Mouse (Mus musculus): ENCODE measurements at regions not wholly inside any gene's neighbourhood (a gene's known extent, or its start where the extent isn't known, plus 50 kb on each side); places are given as distances from the start of the nearest gene placed in this dataset.

GRCm38 (mm10) chr13:70979344-70979743, 137.7 kb upstream of the Adamts16 start:
- Histone ChIP-seq H3K9ac (replicated peaks; ENCODE audit: low read depth, low read length) (no peak overlapping the region), H3K4me2 (ENCODE audit: low read depth, low read length) (no peak overlapping the region), H3K9me3 (replicated peaks; ENCODE audit: control insufficient read depth, low read length) (no peaks in the 10 kb centered on the region), H3K27ac (ENCODE audit: low read depth) (no peak overlapping the region), H3K27me3 (ENCODE audit: control insufficient read depth, insufficient read depth, low read length) (no peaks in the 10 kb centered on the region), H3K4me3 (ENCODE audit: low read depth, low read length) (no peak overlapping the region), H3K4me1 (ENCODE audit: control insufficient read depth, insufficient read depth) (no peaks in the 10 kb centered on the region), H3K36me3 (replicated peaks; ENCODE audit: control insufficient read depth, insufficient read depth, low read length) (no peaks in the 10 kb centered on the region)
- TF ChIP-seq CTCF (IDR thresholded peaks at IDR 0.05; ENCODE audit: low read depth) (no peak), EP300 (IDR thresholded peaks at IDR 0.05; ENCODE audit: low read depth) (no peak)
- WGBS, result 77% methylated on average over 1 of the region's 1 CpGs
- ATAC-seq (ENCODE audit: insufficient read depth, low read depth) (no peak), DNase-seq (ENCODE audit: low spot score) (no peak)

- Histone ChIP-seq H3K27ac (ENCODE audit: low read depth) (no peak overlapping the region), H3K4me1 (ENCODE audit: control insufficient read depth, insufficient read depth) (no peaks in the 10 kb centered on the region), H3K27me3 (ENCODE audit: control insufficient read depth, insufficient read depth, low read length) (no peaks in the 10 kb centered on the region), H3K4me3 (ENCODE audit: low read depth, low read length) (no peak overlapping the region), H3K36me3 (replicated peaks; ENCODE audit: control insufficient read depth, insufficient read depth, low read length) (no peaks in the 10 kb centered on the region), H3K9me3 (replicated peaks; ENCODE audit: control insufficient read depth, low read length) (no peaks in the 10 kb centered on the region), H3K9ac (replicated peaks; ENCODE audit: low read depth, low read length) (no peak overlapping the region), H3K4me2 (ENCODE audit: low read depth, low read length) (no peak overlapping the region)
- TF ChIP-seq CTCF (IDR thresholded peaks at IDR 0.05; ENCODE audit: low read depth) (no peak), EP300 (IDR thresholded peaks at IDR 0.05; ENCODE audit: low read depth) (no peak)
- WGBS, result 82% methylated on average over 5 of the region's 5 CpGs
- DNase-seq (ENCODE audit: low spot score) (no peak), ATAC-seq (ENCODE audit: insufficient read depth, low read depth) (no peak)
Measured at GRCm38 (mm10) chr13:70978547-70979307, 137.1 kb upstream of the Adamts16 start.

- Histone ChIP-seq H3K4me2 (ENCODE audit: low read depth, low read length) (no peak overlapping the region), H3K27ac (ENCODE audit: low read depth) (no peak overlapping the region), H3K9ac (replicated peaks; ENCODE audit: low read depth, low read length) (no peak overlapping the region), H3K9me3 (replicated peaks; ENCODE audit: control insufficient read depth, low read length) (no peaks in the 10 kb centered on the region), H3K27me3 (ENCODE audit: control insufficient read depth, insufficient read depth, low read length) (no peaks in the 10 kb centered on the region), H3K4me3 (ENCODE audit: low read depth, low read length) (no peak overlapping the region), H3K4me1 (ENCODE audit: control insufficient read depth, insufficient read depth) (no peaks in the 10 kb centered on the region), H3K36me3 (replicated peaks; ENCODE audit: control insufficient read depth, insufficient read depth, low read length) (no peaks in the 10 kb centered on the region)
- no peak for ATAC-seq (ENCODE audit: insufficient read depth, low read depth)
- WGBS, result 78% methylated on average over 9 of the region's 9 CpGs
- DNase-seq (ENCODE audit: low spot score), result no peak
- TF ChIP-seq CTCF (IDR thresholded peaks at IDR 0.05; ENCODE audit: low read depth), result no peak
- no peak for TF ChIP-seq EP300 (IDR thresholded peaks at IDR 0.05; ENCODE audit: low read depth)
Measured at GRCm38 (mm10) chr13:70969596-70969995, 128.0 kb upstream of the Adamts16 start.

- H3K27ac ChIP-seq (ENCODE audit: low read depth), result no peak overlapping the region
- no peak for ATAC-seq (ENCODE audit: insufficient read depth, low read depth)
- no peaks in the 10 kb centered on the region for H3K36me3 ChIP-seq (replicated peaks; ENCODE audit: control insufficient read depth, insufficient read depth, low read length)
- no peaks in the 10 kb centered on the region for H3K9me3 ChIP-seq (replicated peaks; ENCODE audit: control insufficient read depth, low read length)
- no peak overlapping the region for H3K4me2 ChIP-seq (ENCODE audit: low read depth, low read length)
- H3K9ac ChIP-seq (replicated peaks; ENCODE audit: low read depth, low read length), result no peak overlapping the region
- no peak overlapping the region for H3K4me3 ChIP-seq (ENCODE audit: low read depth, low read length)
- 45% methylated on average over 3 of the region's 3 CpGs for WGBS
- H3K27me3 ChIP-seq (ENCODE audit: control insufficient read depth, insufficient read depth, low read length), result no peaks in the 10 kb centered on the region
- no peaks in the 10 kb centered on the region for H3K4me1 ChIP-seq (ENCODE audit: control insufficient read depth, insufficient read depth)
- TF ChIP-seq EP300 (IDR thresholded peaks at IDR 0.05; ENCODE audit: low read depth) (no peak), CTCF (IDR thresholded peaks at IDR 0.05; ENCODE audit: low read depth) (no peak)
- no peak for DNase-seq (ENCODE audit: low spot score)
Measured at GRCm38 (mm10) chr13:70967781-70968180, 126.2 kb upstream of the Adamts16 start.

GRCm38 (mm10) chr13:70963384-70963783, 121.8 kb upstream of the Adamts16 start:
- DNase-seq (ENCODE audit: low spot score), result no peak
- Histone ChIP-seq H3K27ac (ENCODE audit: low read depth) (no peak overlapping the region), H3K9ac (replicated peaks; ENCODE audit: low read depth, low read length) (no peak overlapping the region), H3K4me1 (ENCODE audit: control insufficient read depth, insufficient read depth) (no peaks in the 10 kb centered on the region), H3K4me3 (ENCODE audit: low read depth, low read length) (no peak overlapping the region), H3K27me3 (ENCODE audit: control insufficient read depth, insufficient read depth, low read length) (no peaks in the 10 kb centered on the region), H3K36me3 (replicated peaks; ENCODE audit: control insufficient read depth, insufficient read depth, low read length) (no peaks in the 10 kb centered on the region), H3K9me3 (replicated peaks; ENCODE audit: control insufficient read depth, low read length) (no peaks in the 10 kb centered on the region), H3K4me2 (ENCODE audit: low read depth, low read length) (no peak overlapping the region)
- ATAC-seq (ENCODE audit: insufficient read depth, low read depth), result no peak
- 64% methylated on average over 2 of the region's 2 CpGs for WGBS
- TF ChIP-seq CTCF (IDR thresholded peaks at IDR 0.05; ENCODE audit: low read depth) (peak; percentile 44), EP300 (IDR thresholded peaks at IDR 0.05; ENCODE audit: low read depth) (no peak)
